Mouse (Mus musculus): ENCODE measurements around the gene Cyp17a1. TPM values are rescaled to one million over a fixed set of nuclear protein-coding genes. Genes with fewer than 3 reads are reported as not detected.

Gene Cyp17a1
- polyA plus RNA-seq, 1 experiment from 2014 or later = 5.8 TPM

DNA sequence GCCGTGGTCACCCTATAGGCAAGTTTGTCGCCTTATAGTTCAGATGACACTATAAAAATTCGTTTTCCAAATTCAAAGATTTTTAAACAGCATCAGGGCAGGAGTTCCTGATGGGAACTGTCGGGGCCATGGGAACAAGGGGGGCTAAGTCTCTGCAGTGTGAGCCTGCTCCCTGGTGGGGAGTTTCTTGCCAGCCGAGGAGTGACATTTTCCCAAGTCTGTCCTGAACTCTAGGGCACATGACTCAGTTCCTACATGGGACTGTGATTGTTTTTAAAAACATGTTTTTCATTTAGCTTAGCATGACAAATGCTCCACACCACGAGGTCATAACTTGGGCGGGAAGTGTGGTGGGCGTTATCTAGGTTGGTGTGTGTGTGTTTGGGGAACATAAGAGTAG is 25.1 kb downstream of the Cyp17a1 start:
- no peaks in the 10 kb centered on the region for H3K9me3 ChIP-seq (ENCODE audit: low read length)
- no peaks in the 10 kb centered on the region for H3K27me3 ChIP-seq (ENCODE audit: insufficient read depth, low read length)
- no peak overlapping the region for H3K4me3 ChIP-seq (ENCODE audit: low read depth, low read length)
- no peak overlapping the region for H3K9ac ChIP-seq (replicated peaks)
- peaks cover 43% of the 10 kb centered on the region for H3K4me1 ChIP-seq (ENCODE audit: insufficient read depth)
- H3K27ac ChIP-seq (ENCODE audit: low read depth) = peak overlapping the region; percentile 55; the same call in 1 of the 2 replicates
- DNase-seq (no peak), ATAC-seq (peak; percentile 20)
- peak; percentile 38 for TF ChIP-seq CTCF (IDR thresholded peaks at IDR 0.05; ENCODE audit: low read depth)
- TF ChIP-seq EP300 (IDR thresholded peaks at IDR 0.05; ENCODE audit: low read depth) = no peak
- no peak overlapping the region for H3K4me2 ChIP-seq (ENCODE audit: low read depth, low read length)
- H3K36me3 ChIP-seq (replicated peaks; ENCODE audit: insufficient read depth, low read length) = peaks cover 42% of the 10 kb centered on the region
- WGBS (ENCODE audit: insufficient replicate concordance) = 66% methylated on average over 8 of the region's 8 CpGs

DNA sequence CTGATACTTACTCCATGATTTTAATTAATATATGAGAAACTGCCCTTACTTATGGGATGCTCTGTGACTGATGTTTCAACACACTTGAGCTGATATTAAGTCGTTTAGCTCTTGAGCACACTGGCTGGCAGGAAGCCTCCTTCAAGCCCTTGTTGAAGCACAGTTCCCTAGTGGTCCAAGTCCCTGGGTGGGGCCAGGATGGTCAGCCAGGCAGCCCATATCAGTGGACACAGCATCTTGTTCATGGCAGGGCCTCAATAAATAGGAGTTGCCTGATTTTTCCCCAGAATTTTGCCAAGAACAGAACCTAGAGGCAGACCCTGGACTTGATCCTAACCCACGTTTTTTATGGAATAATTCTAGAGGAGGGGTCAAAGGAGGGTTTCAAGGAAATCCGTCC is 25.7 kb downstream of the Cyp17a1 start:
- Histone ChIP-seq H3K9ac (replicated peaks) (no peak overlapping the region), H3K9me3 (ENCODE audit: low read length) (no peaks in the 10 kb centered on the region), H3K4me3 (ENCODE audit: low read depth, low read length) (no peak overlapping the region), H3K4me2 (ENCODE audit: low read depth, low read length) (no peak overlapping the region), H3K27ac (ENCODE audit: low read depth) (peak overlapping the region; percentile 81), H3K4me1 (ENCODE audit: insufficient read depth) (peaks cover 48% of the 10 kb centered on the region), H3K36me3 (replicated peaks; ENCODE audit: insufficient read depth, low read length) (peaks cover 39% of the 10 kb centered on the region), H3K27me3 (ENCODE audit: insufficient read depth, low read length) (no peaks in the 10 kb centered on the region)
- DNase-seq (no peak), ATAC-seq (no peak)
- TF ChIP-seq EP300 (IDR thresholded peaks at IDR 0.05; ENCODE audit: low read depth) = no peak
- TF ChIP-seq CTCF (IDR thresholded peaks at IDR 0.05; ENCODE audit: low read depth) = no peak
- WGBS (ENCODE audit: insufficient replicate concordance) = 69% methylated on average over 3 of the region's 3 CpGs

DNA sequence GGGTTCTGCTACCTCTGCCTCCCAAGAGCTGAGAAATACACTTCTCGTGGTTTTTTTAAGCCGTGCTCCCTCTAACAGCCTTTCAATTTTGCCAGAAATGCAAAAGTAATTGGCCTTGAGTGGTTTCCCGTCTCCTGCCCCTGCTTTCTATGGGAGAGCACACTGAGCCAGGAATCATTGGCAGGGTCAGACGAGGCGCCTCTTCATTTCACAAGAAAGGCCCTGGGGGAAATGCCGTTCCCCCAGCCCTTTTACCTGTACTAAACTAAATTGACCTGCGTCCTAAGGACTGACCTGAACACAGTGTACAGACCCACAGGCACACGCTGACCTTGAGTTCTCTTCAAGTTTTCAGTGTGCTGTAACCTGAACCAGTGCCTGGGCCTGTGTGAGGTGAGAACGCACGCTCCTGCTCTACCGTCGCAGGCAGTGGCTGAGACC is 26.9 kb downstream of the Cyp17a1 start:
- Histone ChIP-seq H3K4me2 (ENCODE audit: low read depth, low read length) (no peak overlapping the region), H3K4me3 (ENCODE audit: low read depth, low read length) (no peak overlapping the region), H3K36me3 (replicated peaks; ENCODE audit: insufficient read depth, low read length) (peaks cover 37% of the 10 kb centered on the region), H3K27ac (ENCODE audit: low read depth) (peak overlapping the region; percentile 81), H3K27me3 (ENCODE audit: insufficient read depth, low read length) (no peaks in the 10 kb centered on the region), H3K9me3 (ENCODE audit: low read length) (no peaks in the 10 kb centered on the region), H3K4me1 (ENCODE audit: insufficient read depth) (peaks cover 60% of the 10 kb centered on the region), H3K9ac (replicated peaks) (no peak overlapping the region)
- ATAC-seq (peak; percentile 72), DNase-seq (no peak)
- TF ChIP-seq CTCF (IDR thresholded peaks at IDR 0.05; ENCODE audit: low read depth) = no peak
- TF ChIP-seq EP300 (IDR thresholded peaks at IDR 0.05; ENCODE audit: low read depth) = peak; percentile 62
- 65% methylated on average over 12 of the region's 12 CpGs for WGBS (ENCODE audit: insufficient replicate concordance)

DNA sequence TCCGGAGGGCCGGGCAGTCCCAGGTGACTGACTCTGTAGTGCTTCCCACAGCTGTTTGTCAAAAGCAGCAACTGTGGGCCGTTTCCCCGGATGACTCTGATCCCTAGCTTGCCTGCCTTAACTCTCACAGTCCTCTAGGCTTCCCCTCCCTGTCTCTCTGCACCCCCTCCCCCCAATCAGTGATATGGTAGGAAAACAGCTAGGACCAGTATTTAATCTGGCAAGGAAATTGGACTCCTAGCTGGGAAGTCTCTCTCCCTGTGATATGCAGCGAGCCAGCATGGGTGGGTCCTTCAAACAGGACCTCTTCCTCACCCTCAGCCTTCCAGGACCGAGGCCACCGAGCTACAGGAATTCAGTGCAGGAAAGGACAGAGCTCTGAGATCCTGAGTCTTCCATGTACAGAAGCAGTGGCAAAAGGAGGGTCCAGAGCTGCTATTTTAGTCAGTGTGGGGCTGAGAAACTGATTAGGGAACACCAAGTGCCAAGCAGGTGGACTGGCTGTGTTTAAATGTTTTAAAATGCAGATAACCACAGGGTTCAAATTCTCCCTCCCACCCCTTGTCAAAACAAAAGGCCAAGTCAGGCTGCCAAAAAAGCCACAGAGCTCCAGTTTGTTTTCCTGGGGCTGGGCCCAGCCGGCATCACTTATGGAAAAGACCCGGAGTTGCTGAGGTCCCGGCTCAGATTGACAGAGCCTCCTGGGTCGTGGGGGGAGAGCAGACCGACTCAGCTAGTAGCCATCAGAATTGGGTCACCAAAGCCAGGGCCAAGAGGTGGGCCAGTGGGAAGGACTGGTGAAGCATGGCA is 28.0 kb downstream of the Cyp17a1 start:
- H3K4me3 ChIP-seq (ENCODE audit: low read depth, low read length) = no peak overlapping the region
- H3K4me2 ChIP-seq (ENCODE audit: low read depth, low read length) = 0 out of 2 replicates have a peak overlapping the region, but pooled peaks have one; percentile 22
- peak; percentile 9; the same call in 1 of the 2 replicates for ATAC-seq
- WGBS (ENCODE audit: insufficient replicate concordance) = 50% methylated on average over 12 of the region's 12 CpGs
- no peak for DNase-seq
- H3K36me3 ChIP-seq (replicated peaks; ENCODE audit: insufficient read depth, low read length) = peaks cover 42% of the 10 kb centered on the region
- TF ChIP-seq EP300 (IDR thresholded peaks at IDR 0.05; ENCODE audit: low read depth) (no peak), CTCF (IDR thresholded peaks at IDR 0.05; ENCODE audit: low read depth) (no peak)
- H3K4me1 ChIP-seq (ENCODE audit: insufficient read depth) = peaks cover 68% of the 10 kb centered on the region
- H3K27me3 ChIP-seq (ENCODE audit: insufficient read depth, low read length) = no peaks in the 10 kb centered on the region
- H3K27ac ChIP-seq (ENCODE audit: low read depth) = peak overlapping the region; percentile 81
- H3K9me3 ChIP-seq (ENCODE audit: low read length) = no peaks in the 10 kb centered on the region
- H3K9ac ChIP-seq (replicated peaks) = peak overlapping the region; percentile 3

DNA sequence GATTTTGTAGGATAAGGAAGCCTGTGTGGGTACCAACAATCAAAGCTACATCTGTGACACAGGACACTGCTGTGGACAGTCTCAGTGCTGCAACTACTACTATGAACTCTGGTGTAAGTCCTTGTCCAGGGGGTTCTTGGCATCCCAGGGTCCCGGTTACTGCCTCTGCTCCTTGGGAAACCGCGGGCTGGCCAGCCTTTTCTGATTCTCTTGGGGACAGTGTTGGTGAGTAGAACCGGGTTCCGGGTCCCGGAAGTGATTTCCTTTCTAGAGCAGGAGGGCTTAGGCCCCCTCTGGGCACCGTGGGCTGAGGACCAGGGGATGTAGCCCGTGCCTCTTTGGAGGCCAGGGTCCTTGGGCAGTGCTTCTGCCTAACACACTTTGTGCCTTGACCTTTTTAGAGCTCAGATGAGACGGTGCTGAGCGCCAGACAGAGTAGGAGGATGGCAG is 28.6 kb downstream of the Cyp17a1 start:
- ATAC-seq = no peak
- Histone ChIP-seq H3K9me3 (ENCODE audit: low read length) (no peaks in the 10 kb centered on the region), H3K27ac (ENCODE audit: low read depth) (peak overlapping the region; percentile 81), H3K4me1 (ENCODE audit: insufficient read depth) (peaks cover 74% of the 10 kb centered on the region), H3K27me3 (ENCODE audit: insufficient read depth, low read length) (no peaks in the 10 kb centered on the region), H3K4me2 (ENCODE audit: low read depth, low read length) (0 out of 2 replicates have a peak overlapping the region, but pooled peaks have one; percentile 22), H3K36me3 (replicated peaks; ENCODE audit: insufficient read depth, low read length) (peaks cover 47% of the 10 kb centered on the region), H3K9ac (replicated peaks) (peak overlapping the region; percentile 3), H3K4me3 (ENCODE audit: low read depth, low read length) (no peak overlapping the region)
- no peak for DNase-seq
- WGBS (ENCODE audit: insufficient replicate concordance) = 73% methylated on average over 10 of the region's 10 CpGs
- no peak for TF ChIP-seq EP300 (IDR thresholded peaks at IDR 0.05; ENCODE audit: low read depth)

DNA sequence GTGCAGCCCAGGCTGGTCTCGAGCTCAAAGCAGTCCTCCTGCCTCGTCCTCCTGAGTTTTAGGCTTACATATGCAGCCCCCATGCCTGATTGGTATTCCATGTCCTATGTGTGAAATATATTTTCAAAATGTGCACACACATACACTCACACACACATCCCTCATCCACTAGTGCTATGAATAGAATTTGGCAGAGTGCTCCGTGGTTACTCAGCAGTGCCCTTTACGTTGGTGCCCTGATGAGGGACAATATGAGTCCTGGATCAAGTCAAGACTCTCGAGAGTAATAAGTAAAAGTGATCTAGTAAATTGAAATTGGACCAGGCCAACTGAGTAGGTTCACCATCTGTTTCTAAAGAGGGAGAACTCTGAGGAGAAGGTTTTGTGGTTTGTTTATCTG is 29.7 kb downstream of the Cyp17a1 start:
- H3K4me3 ChIP-seq (ENCODE audit: low read depth, low read length) = no peak overlapping the region
- WGBS (ENCODE audit: insufficient replicate concordance) = 68% methylated on average over 5 of the region's 5 CpGs
- no peaks in the 10 kb centered on the region for H3K9me3 ChIP-seq (ENCODE audit: low read length)
- no peak overlapping the region for H3K27ac ChIP-seq (ENCODE audit: low read depth)
- H3K9ac ChIP-seq (replicated peaks) = no peak overlapping the region
- no peak overlapping the region for H3K4me2 ChIP-seq (ENCODE audit: low read depth, low read length)
- H3K36me3 ChIP-seq (replicated peaks; ENCODE audit: insufficient read depth, low read length) = peaks cover 45% of the 10 kb centered on the region
- TF ChIP-seq EP300 (IDR thresholded peaks at IDR 0.05; ENCODE audit: low read depth) (no peak), CTCF (IDR thresholded peaks at IDR 0.05; ENCODE audit: low read depth) (no peak)
- no peak for ATAC-seq
- no peaks in the 10 kb centered on the region for H3K27me3 ChIP-seq (ENCODE audit: insufficient read depth, low read length)
- DNase-seq = no peak
- peaks cover 75% of the 10 kb centered on the region for H3K4me1 ChIP-seq (ENCODE audit: insufficient read depth)

Data from liver, postnatal 0 days (tissue).